Mouse (Mus musculus): ENCODE data around the gene Sobp. TPM values are rescaled to one million over a fixed set of nuclear protein-coding genes. Genes with fewer than 3 reads are reported as not detected.

The Sobp gene
- polyA plus RNA-seq, 1 experiment from 2014 or later = 4.5 TPM

GRCm38 (mm10) chr10:42987594-42988052, 186.7 kb downstream of the Sobp start:
- H3K27me3 ChIP-seq (replicated peaks; ENCODE audit: control insufficient read depth, insufficient read depth, low read length) = no peaks in the 10 kb centered on the region
- H3K27ac ChIP-seq (replicated peaks; ENCODE audit: low read depth, low read length) = no peak overlapping the region
- H3K4me1 ChIP-seq (ENCODE audit: control insufficient read depth, insufficient read depth, low read length) = peaks cover 11% of the 10 kb centered on the region; the same call in 1 of the 2 replicates
- H3K4me2 ChIP-seq (ENCODE audit: low read depth, low read length) = no peak overlapping the region
- no peaks in the 10 kb centered on the region for H3K9me3 ChIP-seq (ENCODE audit: control insufficient read depth, low read length)
- H3K9ac ChIP-seq (ENCODE audit: low read depth, low read length) = no peak overlapping the region
- ATAC-seq (ENCODE audit: low read depth) = peak; percentile 60
- 25% methylated on average over 6 of the region's 6 CpGs for WGBS
- DNase-seq (ENCODE audit: low spot score) = peak; percentile 79
- H3K4me3 ChIP-seq (ENCODE audit: low read depth, low read length) = no peak overlapping the region
- H3K36me3 ChIP-seq (ENCODE audit: control insufficient read depth, insufficient read depth, low read length) = no peaks in the 10 kb centered on the region

DNA sequence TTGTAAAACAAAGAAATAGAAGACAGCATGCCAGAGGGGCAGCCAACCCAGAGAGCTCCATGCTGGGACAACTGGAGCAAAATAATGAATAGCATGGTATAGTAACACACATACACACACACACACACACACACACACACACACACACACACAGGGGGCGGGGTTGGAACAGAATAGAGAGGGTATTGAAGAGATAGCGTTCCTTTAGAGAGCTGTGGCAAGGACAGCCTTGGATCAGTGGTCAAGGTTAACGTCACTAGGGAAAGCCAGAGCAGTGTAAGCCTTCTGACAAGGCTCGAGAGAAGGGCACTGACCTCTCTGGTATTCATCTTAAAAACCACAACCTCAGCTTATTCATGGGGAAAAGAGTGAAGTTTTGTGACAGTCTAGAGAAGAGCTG, 189.4 kb downstream of the Sobp start:
- no peaks in the 10 kb centered on the region for H3K9me3 ChIP-seq (ENCODE audit: control insufficient read depth, low read length)
- H3K4me1 ChIP-seq (ENCODE audit: control insufficient read depth, insufficient read depth, low read length) = peaks cover 11% of the 10 kb centered on the region; the same call in 1 of the 2 replicates
- no peak overlapping the region for H3K9ac ChIP-seq (ENCODE audit: low read depth, low read length)
- 74% methylated on average over 4 of the region's 4 CpGs for WGBS
- DNase-seq (ENCODE audit: low spot score) = no peak
- no peaks in the 10 kb centered on the region for H3K27me3 ChIP-seq (replicated peaks; ENCODE audit: control insufficient read depth, insufficient read depth, low read length)
- no peaks in the 10 kb centered on the region for H3K36me3 ChIP-seq (ENCODE audit: control insufficient read depth, insufficient read depth, low read length)
- H3K27ac ChIP-seq (replicated peaks; ENCODE audit: low read depth, low read length) = no peak overlapping the region
- H3K4me3 ChIP-seq (ENCODE audit: low read depth, low read length) = no peak overlapping the region
- no peak overlapping the region for H3K4me2 ChIP-seq (ENCODE audit: low read depth, low read length)
- no peak for ATAC-seq (ENCODE audit: low read depth)

DNA sequence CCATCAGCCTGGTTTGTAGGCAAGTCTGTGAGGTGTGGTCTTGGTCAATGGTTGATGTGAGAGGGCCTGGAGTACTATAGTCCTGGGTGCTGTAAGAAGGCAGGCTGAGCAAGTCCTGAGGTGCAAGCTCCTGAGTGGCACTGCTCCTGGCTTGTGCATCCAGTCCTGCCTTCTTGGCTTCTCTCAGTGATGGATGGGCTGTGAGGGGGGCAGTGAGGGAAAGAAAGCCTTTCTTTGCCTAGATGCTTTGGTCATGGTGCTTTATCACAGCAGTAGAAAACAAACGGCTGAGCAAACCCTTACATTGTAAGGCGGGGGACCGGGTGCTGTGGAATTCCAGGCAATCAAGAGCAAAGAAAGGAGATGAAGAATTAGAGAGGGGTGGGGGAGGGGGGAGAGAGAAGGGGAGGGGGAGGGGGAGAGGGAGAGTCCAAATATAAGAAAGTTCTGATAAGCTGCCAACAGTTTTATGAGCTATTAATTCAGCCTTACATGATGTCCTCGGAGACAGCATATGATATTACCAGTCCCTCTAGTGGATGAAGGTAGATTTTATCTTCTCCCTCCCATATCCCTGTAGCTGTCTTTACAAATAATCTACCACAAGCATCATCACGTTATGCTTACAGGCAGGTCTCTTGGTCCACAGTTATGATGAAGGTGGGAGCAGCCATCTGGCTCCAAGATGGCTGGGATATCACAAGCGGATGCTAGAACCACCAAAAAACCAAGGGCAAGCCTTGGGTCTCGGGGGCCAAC, 193.2 kb downstream of the Sobp start:
- H3K9me3 ChIP-seq (ENCODE audit: control insufficient read depth, low read length) = no peaks in the 10 kb centered on the region
- no peaks in the 10 kb centered on the region for H3K36me3 ChIP-seq (ENCODE audit: control insufficient read depth, insufficient read depth, low read length)
- WGBS = 58% methylated on average over 7 of the region's 7 CpGs
- ATAC-seq (ENCODE audit: low read depth) = peak; percentile 41; the same call in 1 of the 2 replicates
- DNase-seq (ENCODE audit: low spot score) = no peak
- H3K4me2 ChIP-seq (ENCODE audit: low read depth, low read length) = no peak overlapping the region
- no peak overlapping the region for H3K4me3 ChIP-seq (ENCODE audit: low read depth, low read length)
- no peak overlapping the region for H3K27ac ChIP-seq (replicated peaks; ENCODE audit: low read depth, low read length)
- no peaks in the 10 kb centered on the region for H3K27me3 ChIP-seq (replicated peaks; ENCODE audit: control insufficient read depth, insufficient read depth, low read length)
- H3K4me1 ChIP-seq (ENCODE audit: control insufficient read depth, insufficient read depth, low read length) = no peaks in the 10 kb centered on the region
- H3K9ac ChIP-seq (ENCODE audit: low read depth, low read length) = no peak overlapping the region

DNA sequence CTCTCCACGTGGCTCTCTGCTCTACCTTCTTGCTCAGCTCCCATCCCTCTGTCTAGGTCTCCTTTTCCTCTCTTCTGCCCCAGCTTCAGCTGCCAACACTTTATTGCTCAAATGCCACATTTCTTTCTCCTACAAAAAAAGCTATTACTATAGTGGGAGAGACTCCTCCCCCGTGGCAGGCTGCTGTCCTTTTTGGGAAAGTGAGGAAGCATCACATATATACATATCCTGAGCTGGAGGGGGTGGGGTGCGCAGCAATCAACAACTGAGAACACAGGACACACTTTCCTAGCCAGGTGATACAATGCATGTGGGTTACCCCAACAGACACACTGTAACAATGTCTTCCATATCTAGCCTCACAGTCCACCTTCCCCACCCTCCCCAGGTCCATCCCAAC, 196.0 kb downstream of the Sobp start:
- Histone ChIP-seq H3K4me2 (ENCODE audit: low read depth, low read length) (no peak overlapping the region), H3K4me1 (ENCODE audit: control insufficient read depth, insufficient read depth, low read length) (no peaks in the 10 kb centered on the region), H3K27ac (replicated peaks; ENCODE audit: low read depth, low read length) (no peak overlapping the region), H3K9ac (ENCODE audit: low read depth, low read length) (no peak overlapping the region), H3K36me3 (ENCODE audit: control insufficient read depth, insufficient read depth, low read length) (no peaks in the 10 kb centered on the region), H3K27me3 (replicated peaks; ENCODE audit: control insufficient read depth, insufficient read depth, low read length) (no peaks in the 10 kb centered on the region), H3K9me3 (ENCODE audit: control insufficient read depth, low read length) (no peaks in the 10 kb centered on the region), H3K4me3 (ENCODE audit: low read depth, low read length) (no peak overlapping the region)
- ATAC-seq (ENCODE audit: low read depth) (no peak), DNase-seq (ENCODE audit: low spot score) (no peak)
- 65% methylated on average over 3 of the region's 3 CpGs for WGBS

GRCm38 (mm10) chr10:42976577-42976976, 197.8 kb downstream of the Sobp start:
- no peaks in the 10 kb centered on the region for H3K36me3 ChIP-seq (ENCODE audit: control insufficient read depth, insufficient read depth, low read length)
- WGBS = 75% methylated on average over 6 of the region's 6 CpGs

DNA sequence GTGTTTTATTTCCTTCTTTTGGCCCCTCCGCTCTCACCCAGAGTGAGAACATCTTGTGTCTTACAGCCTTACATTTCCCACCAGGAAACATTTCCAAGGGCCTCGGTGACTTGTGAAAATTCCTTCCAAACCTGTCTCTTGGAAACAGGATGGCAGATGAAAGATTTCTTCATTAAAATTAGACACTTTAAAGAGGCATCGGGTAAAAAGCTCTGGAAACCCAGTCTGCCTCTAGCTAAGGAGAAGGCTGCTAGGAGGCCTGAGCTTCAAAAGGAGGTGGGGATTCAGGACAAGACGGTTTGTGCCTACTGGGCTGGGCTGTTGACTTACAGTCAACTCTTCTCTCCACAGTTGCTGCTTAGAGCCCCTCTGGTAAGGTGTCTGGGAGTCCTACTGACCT, 200.8 kb downstream of the Sobp start:
- Histone ChIP-seq H3K9me3 (ENCODE audit: control insufficient read depth, low read length) (no peaks in the 10 kb centered on the region), H3K4me3 (ENCODE audit: low read depth, low read length) (no peak overlapping the region), H3K36me3 (ENCODE audit: control insufficient read depth, insufficient read depth, low read length) (no peaks in the 10 kb centered on the region), H3K27me3 (replicated peaks; ENCODE audit: control insufficient read depth, insufficient read depth, low read length) (no peaks in the 10 kb centered on the region), H3K4me2 (ENCODE audit: low read depth, low read length) (no peak overlapping the region), H3K9ac (ENCODE audit: low read depth, low read length) (no peak overlapping the region), H3K27ac (replicated peaks; ENCODE audit: low read depth, low read length) (no peak overlapping the region), H3K4me1 (ENCODE audit: control insufficient read depth, insufficient read depth, low read length) (peaks cover 5% of the 10 kb centered on the region; the same call in 1 of the 2 replicates)
- WGBS = 53% methylated on average over 4 of the region's 4 CpGs
- DNase-seq (ENCODE audit: low spot score) (no peak), ATAC-seq (ENCODE audit: low read depth) (no peak)

More at GRCm38 (mm10) chr10:42976577-42976976, 197.8 kb downstream of the Sobp start:
- Histone ChIP-seq H3K27me3 (replicated peaks; ENCODE audit: control insufficient read depth, insufficient read depth, low read length) (no peaks in the 10 kb centered on the region), H3K9ac (ENCODE audit: low read depth, low read length) (no peak overlapping the region), H3K27ac (replicated peaks; ENCODE audit: low read depth, low read length) (no peak overlapping the region), H3K4me2 (ENCODE audit: low read depth, low read length) (no peak overlapping the region), H3K9me3 (ENCODE audit: control insufficient read depth, low read length) (no peaks in the 10 kb centered on the region), H3K4me1 (ENCODE audit: control insufficient read depth, insufficient read depth, low read length) (peaks cover 5% of the 10 kb centered on the region; the same call in 1 of the 2 replicates), H3K4me3 (ENCODE audit: low read depth, low read length) (no peak overlapping the region)
- no peak for DNase-seq (ENCODE audit: low spot score)
- ATAC-seq (ENCODE audit: low read depth) = no peak

GRCm38 (mm10) chr10:42972504-42973172, 201.7 kb downstream of the Sobp start:
- Histone ChIP-seq H3K4me2 (ENCODE audit: low read depth, low read length) (peak overlapping the region; percentile 24), H3K27ac (replicated peaks; ENCODE audit: low read depth, low read length) (no peak overlapping the region), H3K36me3 (ENCODE audit: control insufficient read depth, insufficient read depth, low read length) (no peaks in the 10 kb centered on the region), H3K9me3 (ENCODE audit: control insufficient read depth, low read length) (no peaks in the 10 kb centered on the region), H3K4me3 (ENCODE audit: low read depth, low read length) (no peak overlapping the region), H3K27me3 (replicated peaks; ENCODE audit: control insufficient read depth, insufficient read depth, low read length) (no peaks in the 10 kb centered on the region), H3K4me1 (ENCODE audit: control insufficient read depth, insufficient read depth, low read length) (peaks cover 5% of the 10 kb centered on the region; the same call in 1 of the 2 replicates), H3K9ac (ENCODE audit: low read depth, low read length) (no peak overlapping the region)
- ATAC-seq (ENCODE audit: low read depth) (peak; percentile 87), DNase-seq (ENCODE audit: low spot score) (peak; percentile 88)
- WGBS = 37% methylated on average over 14 of the region's 18 CpGs

- Histone ChIP-seq H3K9me3 (ENCODE audit: control insufficient read depth, low read length) (no peaks in the 10 kb centered on the region), H3K27ac (replicated peaks; ENCODE audit: low read depth, low read length) (no peak overlapping the region), H3K36me3 (ENCODE audit: control insufficient read depth, insufficient read depth, low read length) (no peaks in the 10 kb centered on the region), H3K4me3 (ENCODE audit: low read depth, low read length) (no peak overlapping the region), H3K4me1 (ENCODE audit: control insufficient read depth, insufficient read depth, low read length) (peaks cover 5% of the 10 kb centered on the region; the same call in 1 of the 2 replicates), H3K9ac (ENCODE audit: low read depth, low read length) (no peak overlapping the region), H3K27me3 (replicated peaks; ENCODE audit: control insufficient read depth, insufficient read depth, low read length) (no peaks in the 10 kb centered on the region), H3K4me2 (ENCODE audit: low read depth, low read length) (no peak overlapping the region)
- 12% methylated on average over 2 of the region's 2 CpGs for WGBS
- DNase-seq (ENCODE audit: low spot score) = no peak
- no peak for ATAC-seq (ENCODE audit: low read depth)
These were observed 206.0 kb downstream of the Sobp start for GRCm38 (mm10) chr10:42968332-42968731.

Measured in embryonic facial prominence, embryonic 14.5 days (tissue).